Mouse (Mus musculus): ENCODE measurements around the gene Wfs1.

The Wfs1 gene

GRCm38 (mm10) chr5:36935486-36936473 is 53.2 kb downstream of the Wfs1 start:
- DNase-seq (ENCODE audit: low read depth, low spot score), result no peak

DNA sequence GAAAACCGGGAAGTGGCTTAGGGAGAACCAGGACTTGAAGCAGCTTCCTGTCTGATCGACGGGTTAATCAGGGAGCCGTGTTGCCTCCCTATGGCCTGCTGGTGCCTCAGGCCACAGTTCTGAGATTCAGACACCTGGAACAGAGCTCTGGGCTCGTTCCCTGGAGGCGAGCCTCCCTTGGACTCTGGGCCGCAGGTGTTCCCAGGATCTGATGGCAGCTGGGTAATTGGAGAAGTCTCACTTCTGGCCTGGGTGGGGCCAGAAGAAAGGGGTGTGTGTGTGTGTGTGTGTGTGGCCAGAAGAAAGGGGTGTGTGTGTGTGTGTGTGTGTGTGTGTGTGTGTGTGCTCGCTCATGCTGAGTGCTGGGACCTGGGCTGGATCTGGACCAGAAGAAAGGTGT is 55.6 kb downstream of the Wfs1 start:
- no peak for DNase-seq (ENCODE audit: low read depth, low spot score)

- no peak for DNase-seq (ENCODE audit: low read depth, low spot score)
Measured at GRCm38 (mm10) chr5:36929376-36929775, 59.6 kb downstream of the Wfs1 start.

DNA sequence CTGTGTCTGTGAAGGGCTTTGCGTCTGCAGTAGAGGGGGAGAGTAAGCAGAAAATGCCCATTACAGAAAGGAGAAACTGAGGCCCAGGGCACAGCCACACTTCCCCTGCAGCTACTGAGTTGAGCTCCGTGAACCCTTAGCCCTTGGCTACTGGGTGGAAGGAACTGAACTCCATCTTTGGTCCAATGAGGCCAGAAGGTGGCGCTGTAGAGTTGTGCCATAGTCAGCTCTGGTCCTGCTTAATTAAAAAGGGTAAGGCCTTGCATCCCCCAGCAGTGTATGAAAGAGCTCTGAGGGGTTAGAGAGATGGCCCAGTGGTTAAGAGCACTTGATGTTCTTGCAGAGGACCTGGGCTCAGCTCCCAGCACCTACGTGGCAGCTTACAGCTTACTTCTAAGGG is 60.3 kb downstream of the Wfs1 start:
- DNase-seq (ENCODE audit: low read depth, low spot score), result no peak

GRCm38 (mm10) chr5:36923826-36924700 is 64.9 kb downstream of the Wfs1 start:
- DNase-seq (ENCODE audit: low read depth, low spot score), result no peak

DNA sequence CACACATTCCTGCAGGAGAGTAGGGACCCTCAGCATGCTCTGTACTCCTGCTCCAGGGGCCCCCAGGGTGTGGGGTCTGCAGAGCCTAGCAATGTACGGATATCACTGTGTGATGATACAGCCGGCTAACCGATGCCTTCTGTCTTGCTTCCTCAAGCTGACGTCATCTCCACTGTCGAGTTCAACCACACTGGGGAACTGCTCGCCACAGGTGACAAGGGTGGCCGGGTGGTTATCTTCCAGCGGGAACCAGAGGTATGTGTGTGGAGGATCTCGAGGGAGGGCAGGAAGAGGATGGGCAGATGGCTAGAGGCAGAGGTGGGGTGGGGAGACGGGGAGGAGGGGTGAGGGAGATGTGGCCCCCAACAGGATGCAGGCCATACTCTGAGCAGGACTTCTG is 66.2 kb downstream of the Wfs1 start:
- DNase-seq (ENCODE audit: low read depth, low spot score), result no peak

- DNase-seq (ENCODE audit: low read depth, low spot score), result no peak
Measured at GRCm38 (mm10) chr5:36921871-36922270, 67.1 kb downstream of the Wfs1 start.

DNA sequence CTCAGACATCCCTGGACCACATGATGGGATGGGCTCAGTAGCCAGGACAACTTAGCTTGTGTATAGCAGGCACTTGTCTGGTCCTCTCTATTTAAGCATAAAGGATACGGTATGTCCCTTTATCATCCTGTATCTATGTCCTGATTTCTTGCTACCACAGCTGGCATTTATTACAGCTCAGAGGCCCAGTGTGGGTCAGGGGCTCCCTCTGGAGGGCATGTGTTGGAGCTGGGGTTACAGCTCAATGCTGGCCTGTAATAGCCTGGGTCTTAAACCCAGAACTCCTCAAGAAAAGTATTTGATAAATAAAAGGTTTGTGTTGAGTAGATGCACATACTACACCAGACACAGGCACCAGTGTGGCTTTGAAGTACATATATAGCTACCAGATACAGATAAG is 68.9 kb downstream of the Wfs1 start:
- no peak for DNase-seq (ENCODE audit: low read depth, low spot score)

- DNase-seq (ENCODE audit: low read depth, low spot score), result no peak
Measured at GRCm38 (mm10) chr5:36918016-36918415, 71.0 kb downstream of the Wfs1 start.

DNA sequence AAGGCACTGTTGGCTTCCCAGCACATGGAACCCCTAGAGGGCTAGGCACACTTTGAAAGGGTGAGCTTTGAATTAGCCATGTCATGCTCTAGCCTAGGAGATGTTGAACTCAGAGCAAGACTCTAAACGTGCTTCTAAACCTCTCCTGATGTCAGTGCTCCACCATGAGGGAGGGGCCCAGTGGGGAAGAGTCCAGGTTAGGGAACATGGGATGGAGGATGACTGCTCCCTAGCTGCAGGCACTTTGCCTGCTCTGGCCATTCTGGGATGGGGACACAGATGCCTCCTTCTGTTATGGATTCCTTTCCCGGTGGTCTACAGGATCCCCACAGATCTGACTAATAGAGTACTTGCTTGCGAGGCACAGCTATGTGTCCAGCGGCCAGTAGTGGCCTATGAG is 71.8 kb downstream of the Wfs1 start:
- DNase-seq (ENCODE audit: low read depth, low spot score), result no peak

DNA sequence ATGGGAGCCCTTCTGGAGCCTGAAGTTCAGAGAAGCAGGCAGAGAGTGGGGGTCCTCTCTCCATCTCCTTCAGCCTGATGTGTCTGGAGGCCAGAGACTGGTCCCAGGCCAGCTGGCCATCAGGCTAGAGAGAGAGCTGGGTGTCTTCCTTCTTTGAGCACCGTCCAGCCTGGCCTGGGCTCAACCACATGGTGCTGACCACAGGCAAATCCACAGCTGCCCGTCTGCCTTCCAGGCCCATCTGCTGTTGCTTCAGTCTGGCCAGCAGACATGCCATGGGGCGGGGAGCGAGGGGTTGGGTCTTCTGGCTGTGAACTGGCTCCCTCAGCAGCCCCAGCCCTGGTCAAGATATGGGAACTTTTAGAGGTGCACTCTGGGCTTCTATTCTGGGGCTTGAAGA is 72.4 kb downstream of the Wfs1 start:
- no peak for DNase-seq (ENCODE audit: low read depth, low spot score)

All from retina, adult 2 months (tissue).